Mouse (Mus musculus): ENCODE data around the gene Uchl1. TPM values are rescaled to one million over a fixed set of nuclear protein-coding genes. Genes with fewer than 3 reads are reported as not detected.

Gene Uchl1
- total RNA-seq, 2 experiments from 2014 or later: not detected

GRCm38 (mm10) chr5:66707859-66708258, 32.0 kb downstream of the Uchl1 start:
- no peak for ATAC-seq (ENCODE audit: poor library complexity, severe bottlenecking)

GRCm38 (mm10) chr5:66710445-66711019, 34.6 kb downstream of the Uchl1 start:
- no peak for ATAC-seq (ENCODE audit: poor library complexity, severe bottlenecking)

GRCm38 (mm10) chr5:66712801-66713200, 36.9 kb downstream of the Uchl1 start:
- no peak for ATAC-seq (ENCODE audit: poor library complexity, severe bottlenecking)

GRCm38 (mm10) chr5:66715498-66715931, 39.6 kb downstream of the Uchl1 start:
- ATAC-seq (ENCODE audit: poor library complexity, severe bottlenecking): no peak

GRCm38 (mm10) chr5:66717931-66718330, 42.0 kb downstream of the Uchl1 start:
- no peak for ATAC-seq (ENCODE audit: poor library complexity, severe bottlenecking)

GRCm38 (mm10) chr5:66718413-66718812, 42.5 kb downstream of the Uchl1 start:
- no peak for ATAC-seq (ENCODE audit: poor library complexity, severe bottlenecking)

- ATAC-seq (ENCODE audit: poor library complexity, severe bottlenecking): no peak
Observed at GRCm38 (mm10) chr5:66718880-66719279, 43.0 kb downstream of the Uchl1 start.

- no peak for ATAC-seq (ENCODE audit: poor library complexity, severe bottlenecking)
Observed at GRCm38 (mm10) chr5:66720921-66721320, 45.0 kb downstream of the Uchl1 start.

GRCm38 (mm10) chr5:66722586-66722985, 46.7 kb downstream of the Uchl1 start:
- no peak for ATAC-seq (ENCODE audit: poor library complexity, severe bottlenecking)

GRCm38 (mm10) chr5:66723037-66723436, 47.1 kb downstream of the Uchl1 start:
- no peak for ATAC-seq (ENCODE audit: poor library complexity, severe bottlenecking)

GRCm38 (mm10) chr5:66723626-66724025, 47.7 kb downstream of the Uchl1 start:
- no peak for ATAC-seq (ENCODE audit: poor library complexity, severe bottlenecking)

GRCm38 (mm10) chr5:66729306-66729705, 53.4 kb downstream of the Uchl1 start:
- ATAC-seq (ENCODE audit: poor library complexity, severe bottlenecking): no peak

- no peak for ATAC-seq (ENCODE audit: poor library complexity, severe bottlenecking)
Observed at GRCm38 (mm10) chr5:66730621-66731301, 54.9 kb downstream of the Uchl1 start.

GRCm38 (mm10) chr5:66731302-66731697, 55.4 kb downstream of the Uchl1 start:
- no peak for ATAC-seq (ENCODE audit: poor library complexity, severe bottlenecking)

GRCm38 (mm10) chr5:66733556-66733955, 57.7 kb downstream of the Uchl1 start:
- no peak for ATAC-seq (ENCODE audit: poor library complexity, severe bottlenecking)

Other genes starting within 250 kb of the Uchl1 start
- gene Apbb2, start 57.3 kb upstream of the Uchl1 start, total RNA-seq (2015): 0.52 and 0.78 TPM in 2 replicates
- 0.51 and 1.9 TPM in 2 replicates for gene Apbb2, start 57.3 kb upstream of the Uchl1 start, total RNA-seq (2017)
- 0.07 and 0.32 TPM in 2 replicates for gene Limch1, start 69.7 kb downstream of the Uchl1 start, total RNA-seq (2015)
- gene Limch1, start 69.7 kb downstream of the Uchl1 start, total RNA-seq (2017): 0.20 TPM in 1 of 2 replicates, not detected in the other